Mouse (Mus musculus): ENCODE data around the gene Polr3c.
"Not testable (repeated sequence)": the region's sequence is repeated elsewhere in the genome, so short reads cannot be mapped to it uniquely, and the experiment has no call there.

Gene Polr3c

GRCm38 (mm10) chr3:96727343-96727827 lies at the start of gene Polr3c, which contains the start of gene Rnf115:
Gene Polr3c, minus strand, starts transcription at chr3:96727628.
Gene Rnf115, plus strand, starts transcription at chr3:96727664.
- in situ Hi-C loops (cut with MboI, MseI): no loop called here

GRCm38 (mm10) chr3:96777120-96777519 lies 49.7 kb upstream of the Polr3c start:
- in situ Hi-C loops (cut with MboI, MseI): no loop called here

GRCm38 (mm10) chr3:96772949-96773348 lies 45.5 kb upstream of the Polr3c start:
- in situ Hi-C loops (cut with MboI, MseI): no loop called here

- in situ Hi-C loops (cut with MboI, MseI): no loop called here
Observed at GRCm38 (mm10) chr3:96769971-96770370, 42.5 kb upstream of the Polr3c start.

- in situ Hi-C loops (cut with MboI, MseI): loop anchor here (5.0 kb wide), 1 partner anchor 62 kb away; no protein-coding TSS in a partner anchor
Observed at GRCm38 (mm10) chr3:96764528-96764927, 37.1 kb upstream of the Polr3c start.

GRCm38 (mm10) chr3:96759695-96760094 lies 32.3 kb upstream of the Polr3c start:
- in situ Hi-C loops (cut with MboI, MseI): loop anchor here (5.0 kb wide), 1 partner anchor 57 kb away; no protein-coding TSS in a partner anchor

- in situ Hi-C loops (cut with MboI, MseI): no loop called here
Observed at GRCm38 (mm10) chr3:96757691-96758090, 30.3 kb upstream of the Polr3c start.

- in situ Hi-C loops (cut with MboI, MseI): no loop called here
Observed at GRCm38 (mm10) chr3:96755935-96756334, 28.5 kb upstream of the Polr3c start.

GRCm38 (mm10) chr3:96746829-96747228 lies 19.4 kb upstream of the Polr3c start:
- in situ Hi-C loops (cut with MboI, MseI): no loop called here

GRCm38 (mm10) chr3:96744348-96744747 lies 16.9 kb upstream of the Polr3c start:
- in situ Hi-C loops (cut with MboI, MseI): no loop called here

- in situ Hi-C loops (cut with MboI, MseI): not testable (repeated sequence)
Observed at GRCm38 (mm10) chr3:96740279-96740678, 12.9 kb upstream of the Polr3c start.

GRCm38 (mm10) chr3:96737995-96738394 lies 10.6 kb upstream of the Polr3c start:
- in situ Hi-C loops (cut with MboI, MseI): no loop called here

- in situ Hi-C loops (cut with MboI, MseI): no loop called here
Observed at GRCm38 (mm10) chr3:96737013-96737740, 9.7 kb upstream of the Polr3c start.

- in situ Hi-C loops (cut with MboI, MseI): no loop called here
Observed at GRCm38 (mm10) chr3:96735200-96735599, 7.8 kb upstream of the Polr3c start.

GRCm38 (mm10) chr3:96733984-96734383 lies 6.6 kb upstream of the Polr3c start:
- in situ Hi-C loops (cut with MboI, MseI): no loop called here

- in situ Hi-C loops (cut with MboI, MseI): no loop called here
Observed at GRCm38 (mm10) chr3:96730785-96731184, 3.4 kb upstream of the Polr3c start.

- in situ Hi-C loops (cut with MboI, MseI): no loop called here
Observed at GRCm38 (mm10) chr3:96729403-96729784, 2.0 kb upstream of the Polr3c start.

GRCm38 (mm10) chr3:96728634-96729402 lies 1.4 kb upstream of the Polr3c start:
- in situ Hi-C loops (cut with MboI, MseI): no loop called here

- in situ Hi-C loops (cut with MboI, MseI): no loop called here
Observed at GRCm38 (mm10) chr3:96727828-96728633, 603 bp upstream of the Polr3c start.

GRCm38 (mm10) chr3:96719173-96719572 lies 8.3 kb downstream of the Polr3c start:
- in situ Hi-C loops (cut with MboI, MseI): no loop called here

- in situ Hi-C loops (cut with MboI, MseI): no loop called here
Observed at GRCm38 (mm10) chr3:96715854-96716253, 11.6 kb downstream of the Polr3c start.

- in situ Hi-C loops (cut with MboI, MseI): no loop called here
Observed at GRCm38 (mm10) chr3:96714286-96714685, 13.1 kb downstream of the Polr3c start.

Data from T-helper 1 cell (primary cell).